Mouse (Mus musculus): ENCODE data around the gene Chrna4. TPM values are rescaled to one million over a fixed set of nuclear protein-coding genes. Genes with fewer than 3 reads are reported as not detected.

Chrna4 gene
- not detected in 2 replicates for polyA plus RNA-seq (2012; ENCODE audit: insufficient read depth, low replicate concordance)

DNA sequence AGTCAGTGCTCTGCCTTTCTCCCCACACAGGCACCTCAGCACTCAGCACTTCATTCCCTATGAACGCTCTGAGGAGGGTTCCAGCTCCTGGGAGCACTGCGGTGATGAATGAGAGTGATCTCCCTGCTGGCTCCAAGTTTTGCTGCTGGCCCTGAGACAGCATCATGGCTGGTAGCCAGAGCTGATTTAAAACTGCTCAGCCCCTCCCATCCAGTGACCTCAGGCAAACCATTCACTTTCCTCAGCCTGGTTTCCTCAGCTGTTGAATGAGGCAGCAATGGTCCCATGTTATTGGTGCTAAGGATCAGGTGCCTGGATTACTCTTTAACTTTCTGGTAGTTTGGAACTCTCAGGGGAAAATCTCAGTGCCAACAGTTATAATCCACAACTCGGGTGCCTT, at the start of gene Chrna4:
TSS of gene Chrna4 (minus strand) at position 110 of the 400 bp plus-strand sequence.
- TF ChIP-seq GATA1 (IDR thresholded peaks at IDR 0.05; ENCODE audit: borderline replicate concordance, low read length) (no peak), FLI1 (IDR thresholded peaks at IDR 0.05; ENCODE audit: low read length) (no peak)
- no peaks in the 10 kb centered on the region for H3K36me3 ChIP-seq (replicated peaks; ENCODE audit: low read length)
- peaks cover 100% of the 10 kb centered on the region for H3K27me3 ChIP-seq (replicated peaks)
- H3K9me3 ChIP-seq: no peaks in the 10 kb centered on the region
- H3K4me1 ChIP-seq: peaks cover 4% of the 10 kb centered on the region; the same call in 1 of the 2 replicates
- H3K4me3 ChIP-seq (replicated peaks): no peak within 1 kb of the TSS

DNA sequence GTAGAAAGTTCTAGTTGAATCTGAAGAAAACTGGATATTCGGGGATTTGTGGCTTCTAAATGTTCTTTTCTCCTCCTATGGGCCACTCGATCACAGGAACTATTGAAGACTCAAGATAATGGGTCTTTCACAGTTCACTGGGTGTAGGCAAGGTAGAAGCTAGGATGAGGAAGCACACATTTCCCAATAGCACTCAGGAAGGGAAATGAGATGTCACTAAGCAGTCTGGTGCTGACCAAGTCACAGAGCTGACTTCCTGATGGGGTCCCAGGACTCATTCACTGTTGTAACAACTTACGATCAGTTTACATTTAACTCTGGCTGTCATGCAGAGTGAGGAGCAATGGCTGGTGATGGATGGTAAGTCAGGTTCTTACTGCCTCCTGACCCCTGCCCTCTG, 46.8 kb upstream of the Chrna4 start:
- Histone ChIP-seq H3K4me3 (replicated peaks) (no peak overlapping the region), H3K27me3 (replicated peaks) (peaks cover 88% of the 10 kb centered on the region), H3K36me3 (replicated peaks; ENCODE audit: low read length) (no peaks in the 10 kb centered on the region), H3K4me1 (peaks cover 6% of the 10 kb centered on the region; the same call in 1 of the 2 replicates), H3K9me3 (no peaks in the 10 kb centered on the region)
- no peak for TF ChIP-seq GATA1 (IDR thresholded peaks at IDR 0.05; ENCODE audit: borderline replicate concordance, low read length)
- no peak for TF ChIP-seq FLI1 (IDR thresholded peaks at IDR 0.05; ENCODE audit: low read length)

DNA sequence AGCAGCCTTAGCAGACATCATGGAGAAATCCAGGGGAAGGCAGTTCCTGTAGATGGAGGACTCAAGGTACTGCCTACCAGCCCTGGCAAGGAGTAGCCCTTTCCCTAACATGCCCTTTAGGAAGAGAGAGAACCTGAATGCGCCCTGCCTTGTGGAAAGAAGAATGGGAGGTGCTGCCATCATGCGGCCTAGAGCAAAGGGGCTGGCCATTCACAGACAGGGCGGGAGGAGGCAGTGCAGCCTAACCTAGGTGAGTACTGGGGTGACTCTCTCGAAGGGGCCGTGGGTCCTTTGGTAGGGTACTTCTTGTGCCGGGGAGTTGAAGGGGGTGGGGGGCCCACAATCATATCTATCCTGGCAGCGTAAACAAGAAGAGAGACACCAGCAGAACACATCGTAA, 41.7 kb upstream of the Chrna4 start:
- peaks cover 92% of the 10 kb centered on the region for H3K27me3 ChIP-seq (replicated peaks)
- TF ChIP-seq GATA1 (IDR thresholded peaks at IDR 0.05; ENCODE audit: borderline replicate concordance, low read length) (no peak), FLI1 (IDR thresholded peaks at IDR 0.05; ENCODE audit: low read length) (no peak)
- H3K4me1 ChIP-seq: peaks cover 14% of the 10 kb centered on the region
- H3K9me3 ChIP-seq: no peaks in the 10 kb centered on the region
- no peak overlapping the region for H3K4me3 ChIP-seq (replicated peaks)
- H3K36me3 ChIP-seq (replicated peaks; ENCODE audit: low read length): no peaks in the 10 kb centered on the region

DNA sequence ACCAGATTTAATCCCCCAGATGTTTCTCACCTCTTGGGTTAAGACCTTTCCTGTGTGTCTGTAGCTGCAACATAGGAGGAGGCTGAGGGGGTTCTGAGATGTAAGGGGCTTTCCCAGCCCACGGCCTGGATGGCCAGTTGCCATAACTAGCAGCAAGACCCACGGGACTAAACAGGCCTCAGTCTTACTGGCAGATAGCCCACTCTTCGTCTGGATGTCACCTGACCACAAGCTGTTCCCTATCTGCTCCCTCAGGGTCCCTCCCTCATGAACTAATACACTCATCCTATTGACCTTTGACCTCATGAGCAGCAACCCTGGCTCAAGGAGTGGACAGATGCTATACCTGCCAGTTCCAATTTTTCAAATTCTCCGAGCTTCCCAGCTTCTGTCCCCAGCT, 40.6 kb upstream of the Chrna4 start:
- no peaks in the 10 kb centered on the region for H3K36me3 ChIP-seq (replicated peaks; ENCODE audit: low read length)

DNA sequence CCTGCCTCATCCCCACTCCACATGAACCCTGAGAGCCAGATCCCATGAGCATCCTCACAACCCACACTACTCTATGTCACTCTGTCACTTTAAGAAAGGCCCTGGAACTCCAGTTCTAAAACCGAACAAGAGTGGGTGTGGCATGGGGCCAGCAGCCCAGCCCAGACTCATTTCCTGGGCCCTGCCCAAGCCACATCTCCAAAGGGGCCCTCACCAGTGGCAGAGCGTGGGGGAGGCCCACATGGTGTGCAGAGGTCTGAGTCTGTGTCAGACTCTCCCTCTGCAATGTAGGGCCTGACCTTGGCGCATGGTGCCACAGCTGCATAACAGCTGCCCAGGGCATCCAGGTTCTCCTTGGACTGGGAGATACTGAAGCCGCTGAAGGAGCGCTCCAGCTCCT, 37.5 kb upstream of the Chrna4 start:
- Histone ChIP-seq H3K4me3 (replicated peaks) (no peak overlapping the region), H3K9me3 (no peaks in the 10 kb centered on the region), H3K27me3 (replicated peaks) (peaks cover 90% of the 10 kb centered on the region), H3K4me1 (peaks cover 18% of the 10 kb centered on the region), H3K36me3 (replicated peaks; ENCODE audit: low read length) (no peaks in the 10 kb centered on the region)
- no peak for TF ChIP-seq FLI1 (IDR thresholded peaks at IDR 0.05; ENCODE audit: low read length)
- no peak for TF ChIP-seq GATA1 (IDR thresholded peaks at IDR 0.05; ENCODE audit: borderline replicate concordance, low read length)

More for the DNA sequence above, 40.6 kb upstream of the Chrna4 start:
- TF ChIP-seq GATA1 (IDR thresholded peaks at IDR 0.05; ENCODE audit: borderline replicate concordance, low read length) (no peak), FLI1 (IDR thresholded peaks at IDR 0.05; ENCODE audit: low read length) (no peak)
- no peaks in the 10 kb centered on the region for H3K9me3 ChIP-seq
- H3K27me3 ChIP-seq (replicated peaks): peaks cover 94% of the 10 kb centered on the region
- H3K4me3 ChIP-seq (replicated peaks): no peak overlapping the region
- peaks cover 18% of the 10 kb centered on the region for H3K4me1 ChIP-seq

DNA sequence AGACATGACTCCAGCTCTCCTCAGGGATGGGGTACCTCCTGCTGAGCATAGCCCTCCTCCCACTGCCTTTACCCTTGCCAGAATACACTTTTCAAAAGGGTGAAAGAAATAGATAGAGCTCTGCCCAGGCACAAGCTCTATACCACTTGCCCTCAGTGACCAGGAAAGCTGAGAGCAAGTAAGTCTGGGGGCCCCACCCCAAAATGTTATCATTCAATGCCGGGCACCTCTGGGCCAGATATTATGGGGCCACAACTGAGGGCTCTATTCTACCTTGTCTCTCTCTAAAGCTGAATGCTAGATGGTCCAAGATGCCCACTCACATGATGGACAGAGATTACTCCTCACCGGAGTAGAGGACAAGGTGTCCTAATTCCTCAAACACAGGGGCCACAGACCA, 36.2 kb upstream of the Chrna4 start:
- H3K4me1 ChIP-seq: peaks cover 18% of the 10 kb centered on the region
- TF ChIP-seq GATA1 (IDR thresholded peaks at IDR 0.05; ENCODE audit: borderline replicate concordance, low read length) (no peak), FLI1 (IDR thresholded peaks at IDR 0.05; ENCODE audit: low read length) (no peak)
- H3K4me3 ChIP-seq (replicated peaks): no peak overlapping the region
- no peaks in the 10 kb centered on the region for H3K9me3 ChIP-seq
- no peaks in the 10 kb centered on the region for H3K36me3 ChIP-seq (replicated peaks; ENCODE audit: low read length)
- H3K27me3 ChIP-seq (replicated peaks): peaks cover 85% of the 10 kb centered on the region

DNA sequence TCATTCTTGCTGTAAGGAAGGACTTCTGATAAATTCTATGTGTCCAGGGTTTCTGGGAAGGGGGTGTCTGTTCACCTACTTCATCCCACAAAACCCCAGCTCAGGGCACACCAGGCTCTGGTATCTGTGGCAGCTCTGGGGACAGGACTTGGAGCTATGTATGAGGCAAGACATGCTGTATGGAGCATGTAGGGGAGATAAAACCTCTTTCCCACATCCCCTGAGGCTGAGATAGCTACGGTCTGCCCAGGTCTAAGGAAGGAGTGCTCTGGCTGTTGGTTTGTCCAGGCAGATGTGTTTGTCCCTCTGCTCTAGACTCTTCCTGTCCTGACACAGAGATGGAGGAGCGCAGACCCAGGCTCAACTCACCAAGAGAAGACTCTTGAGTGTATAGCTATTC, 35.6 kb upstream of the Chrna4 start:
- peaks cover 82% of the 10 kb centered on the region for H3K27me3 ChIP-seq (replicated peaks)
- no peaks in the 10 kb centered on the region for H3K9me3 ChIP-seq
- H3K36me3 ChIP-seq (replicated peaks; ENCODE audit: low read length): no peaks in the 10 kb centered on the region
- no peak overlapping the region for H3K4me3 ChIP-seq (replicated peaks)
- peaks cover 18% of the 10 kb centered on the region for H3K4me1 ChIP-seq
- no peak for TF ChIP-seq GATA1 (IDR thresholded peaks at IDR 0.05; ENCODE audit: borderline replicate concordance, low read length)
- no peak for TF ChIP-seq FLI1 (IDR thresholded peaks at IDR 0.05; ENCODE audit: low read length)

DNA sequence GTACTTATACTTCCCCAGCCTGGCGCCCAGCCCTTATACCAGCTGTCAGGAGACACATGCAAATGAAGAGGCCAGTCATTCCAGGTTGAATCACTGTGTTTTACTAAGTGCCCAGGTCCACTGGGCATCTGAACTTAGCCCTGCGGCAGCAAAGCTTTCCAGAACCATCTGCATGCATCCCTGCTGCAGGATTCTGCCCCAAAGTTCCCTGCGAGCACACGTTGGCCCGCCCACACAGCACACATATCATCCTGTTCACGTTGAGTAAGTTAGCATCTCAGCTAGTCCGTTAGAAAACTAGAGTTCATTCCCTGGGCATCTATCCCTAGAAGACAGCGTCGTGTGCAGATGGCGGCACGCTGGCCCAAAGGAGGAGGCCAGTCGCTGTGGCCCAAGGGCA, 32.2 kb upstream of the Chrna4 start:
- no peak overlapping the region for H3K4me3 ChIP-seq (replicated peaks)
- H3K27me3 ChIP-seq (replicated peaks): peaks cover 79% of the 10 kb centered on the region
- no peaks in the 10 kb centered on the region for H3K9me3 ChIP-seq
- H3K4me1 ChIP-seq: peaks cover 8% of the 10 kb centered on the region
- H3K36me3 ChIP-seq (replicated peaks; ENCODE audit: low read length): no peaks in the 10 kb centered on the region
- no peak for TF ChIP-seq GATA1 (IDR thresholded peaks at IDR 0.05; ENCODE audit: borderline replicate concordance, low read length)
- TF ChIP-seq FLI1 (IDR thresholded peaks at IDR 0.05; ENCODE audit: low read length): no peak

DNA sequence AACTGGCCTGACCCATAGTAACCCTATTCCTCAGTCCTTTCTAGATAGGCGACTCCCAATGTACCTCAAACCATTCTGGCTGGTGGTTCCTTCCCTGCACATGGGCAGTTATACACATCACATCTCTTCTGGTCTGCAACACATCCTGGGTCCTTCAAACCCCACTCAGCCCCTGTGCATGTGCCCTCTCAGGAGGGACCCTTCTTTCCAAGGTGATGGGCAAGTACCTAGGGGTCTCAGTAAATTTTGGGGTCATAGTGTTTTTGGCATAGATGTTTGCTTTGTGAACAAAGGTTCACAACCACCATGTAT, 29.0 kb upstream of the Chrna4 start:
- Histone ChIP-seq H3K9me3 (no peaks in the 10 kb centered on the region), H3K36me3 (replicated peaks; ENCODE audit: low read length) (no peaks in the 10 kb centered on the region), H3K27me3 (replicated peaks) (peaks cover 60% of the 10 kb centered on the region), H3K4me1 (no peaks in the 10 kb centered on the region), H3K4me3 (replicated peaks) (no peak overlapping the region)
- no peak for TF ChIP-seq FLI1 (IDR thresholded peaks at IDR 0.05; ENCODE audit: low read length)
- TF ChIP-seq GATA1 (IDR thresholded peaks at IDR 0.05; ENCODE audit: borderline replicate concordance, low read length): no peak

DNA sequence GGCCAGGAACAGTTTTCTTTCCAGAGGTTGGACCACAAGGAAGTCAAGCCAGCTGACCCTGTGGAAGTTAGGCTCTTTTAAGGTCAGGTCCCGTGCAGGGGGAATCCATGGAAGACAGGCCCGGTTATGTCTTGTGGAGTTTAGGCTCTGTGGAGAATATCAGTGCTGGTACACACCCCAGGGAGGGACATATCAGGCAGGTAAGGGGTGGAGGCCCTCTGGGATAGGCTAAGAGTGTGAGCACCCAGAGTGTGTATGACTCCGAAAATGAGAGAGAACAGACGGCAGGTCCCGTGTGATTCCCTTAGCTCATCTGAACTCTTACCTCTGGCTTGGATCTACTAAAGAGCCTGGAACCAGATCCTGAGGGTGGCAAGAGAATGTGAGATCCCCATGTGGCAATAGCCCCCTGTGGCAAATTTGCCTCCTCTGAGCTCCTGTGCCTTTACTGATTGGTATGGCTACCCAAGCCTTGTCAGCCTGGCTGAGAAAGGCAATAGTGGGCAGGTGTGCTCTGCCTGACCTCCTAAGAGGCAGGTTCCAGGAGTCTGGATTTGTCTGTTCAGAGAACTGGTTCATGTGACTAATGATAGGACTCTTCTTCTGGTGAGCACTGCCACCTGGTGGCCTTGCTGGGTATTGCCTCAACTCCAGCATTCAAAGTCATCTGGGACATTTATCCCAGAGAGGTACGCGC, 28.5 kb upstream of the Chrna4 start:
- Histone ChIP-seq H3K4me3 (replicated peaks) (no peak overlapping the region), H3K36me3 (replicated peaks; ENCODE audit: low read length) (no peaks in the 10 kb centered on the region), H3K4me1 (no peaks in the 10 kb centered on the region), H3K27me3 (replicated peaks) (peaks cover 57% of the 10 kb centered on the region), H3K9me3 (no peaks in the 10 kb centered on the region)
- TF ChIP-seq FLI1 (IDR thresholded peaks at IDR 0.05; ENCODE audit: low read length): no peak
- no peak for TF ChIP-seq GATA1 (IDR thresholded peaks at IDR 0.05; ENCODE audit: borderline replicate concordance, low read length)
